Mouse (Mus musculus): ENCODE results near the gene Acap2.

DNA sequence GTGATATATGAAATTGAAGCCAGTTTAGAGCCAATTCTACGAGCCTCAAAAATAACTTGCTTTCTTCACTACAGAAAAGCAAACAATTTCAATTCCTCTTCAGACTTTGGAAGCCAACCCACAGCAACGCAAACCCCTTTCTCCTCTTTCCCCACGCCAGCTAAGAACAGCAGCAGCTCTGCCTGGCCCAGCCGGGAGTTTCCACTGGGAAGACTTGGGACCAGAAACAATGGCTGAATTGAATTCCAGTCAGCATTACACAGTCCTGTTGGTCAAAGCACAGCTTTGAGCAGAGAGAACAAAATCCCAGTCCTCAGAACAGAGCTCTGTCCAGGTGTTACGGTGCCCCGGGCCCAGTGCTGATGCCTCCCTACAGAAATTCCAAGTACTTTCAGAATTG is 59.1 kb downstream of the Acap2 start:
- TF ChIP-seq CTCF (IDR thresholded peaks at IDR 0.05; ENCODE audit: low read depth) (no peak), EP300 (IDR thresholded peaks at IDR 0.05; ENCODE audit: low read depth) (no peak)

Data from liver, embryonic 14.5 days (tissue).